Mouse (Mus musculus): ENCODE results near the gene Cwc22. TPM values are rescaled to one million over a fixed set of nuclear protein-coding genes. Genes with fewer than 3 reads are reported as not detected.
A peak's percentile ranks its signal among the peaks of the same experiment; 100 is the strongest.

Gene Cwc22
- polyA plus RNA-seq, 1 experiment from 2014 or later, result 36.1 TPM

- 0 out of 2 replicates have a peak, but pooled peaks cover 4% of the 10 kb centered on the region for H3K4me1 ChIP-seq
- no peaks in the 10 kb centered on the region for H3K36me3 ChIP-seq
- H3K27me3 ChIP-seq, result no peaks in the 10 kb centered on the region
- no peak overlapping the region for H3K27ac ChIP-seq
- no peak for ATAC-seq (ENCODE audit: low FRiP score, low read depth)
- 88% methylated on average over 8 of the region's 8 CpGs for WGBS
- H3K9ac ChIP-seq, result no peak overlapping the region
- 0 out of 2 replicates have a peak, but pooled peaks cover 5% of the 10 kb centered on the region for H3K9me3 ChIP-seq
- H3K4me3 ChIP-seq, result no peak overlapping the region
- no peak overlapping the region for H3K4me2 ChIP-seq (replicated peaks)
These were observed 32.9 kb upstream of the Cwc22 start for GRCm38 (mm10) chr2:77979081-77979480.

DNA sequence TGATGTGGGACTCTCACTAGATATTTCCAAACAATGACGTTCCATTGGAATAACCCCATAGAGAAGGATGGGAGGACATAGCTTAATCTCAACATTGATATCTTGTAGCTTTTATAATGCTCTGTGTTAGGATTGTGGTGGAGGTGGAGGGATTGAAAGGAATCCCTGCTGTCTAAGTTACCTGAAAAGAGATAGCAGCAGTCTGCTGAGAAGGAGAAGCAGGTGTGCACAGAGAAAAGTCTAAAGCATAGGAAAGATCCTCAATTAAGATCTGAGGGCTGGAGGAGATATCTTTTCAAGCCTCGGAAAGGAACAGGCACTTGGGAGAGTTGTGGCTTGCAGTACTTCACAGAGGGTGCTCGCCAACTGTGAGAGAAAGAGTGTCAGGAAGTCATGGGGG lies 32.1 kb upstream of the Cwc22 start:
- Histone ChIP-seq H3K27ac (no peak overlapping the region), H3K4me3 (no peak overlapping the region), H3K4me2 (replicated peaks) (no peak overlapping the region), H3K9ac (no peak overlapping the region), H3K36me3 (no peaks in the 10 kb centered on the region), H3K9me3 (0 out of 2 replicates have a peak, but pooled peaks cover 5% of the 10 kb centered on the region), H3K27me3 (no peaks in the 10 kb centered on the region), H3K4me1 (0 out of 2 replicates have a peak, but pooled peaks cover 4% of the 10 kb centered on the region)
- ATAC-seq (ENCODE audit: low FRiP score, low read depth), result no peak
- WGBS, result 87% methylated on average over 3 of the region's 3 CpGs

GRCm38 (mm10) chr2:77976321-77976920 lies 30.2 kb upstream of the Cwc22 start:
- no peak overlapping the region for H3K27ac ChIP-seq

DNA sequence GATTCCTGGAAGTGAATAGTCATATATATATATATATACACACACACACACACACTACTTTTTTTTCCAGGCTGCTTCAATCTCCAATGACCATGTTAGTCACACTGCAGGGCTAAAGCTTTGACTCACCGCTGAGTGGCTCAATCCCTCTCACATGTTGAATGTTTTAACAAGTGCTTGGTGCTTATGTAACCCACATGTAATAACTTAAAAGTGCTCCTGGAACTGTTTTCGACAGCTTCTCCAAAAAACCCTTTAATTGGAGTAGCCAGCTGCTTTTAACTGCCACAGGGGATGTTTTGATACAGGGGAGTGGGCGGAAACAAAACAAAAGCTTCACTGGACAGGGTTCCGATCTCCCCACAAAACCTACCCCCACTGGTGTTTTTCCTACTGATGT lies 29.4 kb upstream of the Cwc22 start:
- Histone ChIP-seq H3K27ac (no peak overlapping the region), H3K4me2 (replicated peaks) (no peak overlapping the region), H3K27me3 (no peaks in the 10 kb centered on the region), H3K36me3 (no peaks in the 10 kb centered on the region), H3K4me3 (no peak overlapping the region), H3K4me1 (0 out of 2 replicates have a peak, but pooled peaks cover 4% of the 10 kb centered on the region), H3K9ac (no peak overlapping the region), H3K9me3 (no peaks in the 10 kb centered on the region)
- 22% methylated on average over 4 of the region's 4 CpGs for WGBS
- ATAC-seq (ENCODE audit: low FRiP score, low read depth), result peak; percentile 82

More at GRCm38 (mm10) chr2:77976321-77976920, 30.2 kb upstream of the Cwc22 start:
- no peaks in the 10 kb centered on the region for H3K9me3 ChIP-seq
- H3K9ac ChIP-seq, result no peak overlapping the region
- no peak for ATAC-seq (ENCODE audit: low FRiP score, low read depth)
- H3K36me3 ChIP-seq, result no peaks in the 10 kb centered on the region
- H3K4me1 ChIP-seq, result 0 out of 2 replicates have a peak, but pooled peaks cover 4% of the 10 kb centered on the region
- 85% methylated on average over 5 of the region's 5 CpGs for WGBS
- no peak overlapping the region for H3K4me3 ChIP-seq
- H3K4me2 ChIP-seq (replicated peaks), result no peak overlapping the region
- H3K27me3 ChIP-seq, result no peaks in the 10 kb centered on the region

DNA sequence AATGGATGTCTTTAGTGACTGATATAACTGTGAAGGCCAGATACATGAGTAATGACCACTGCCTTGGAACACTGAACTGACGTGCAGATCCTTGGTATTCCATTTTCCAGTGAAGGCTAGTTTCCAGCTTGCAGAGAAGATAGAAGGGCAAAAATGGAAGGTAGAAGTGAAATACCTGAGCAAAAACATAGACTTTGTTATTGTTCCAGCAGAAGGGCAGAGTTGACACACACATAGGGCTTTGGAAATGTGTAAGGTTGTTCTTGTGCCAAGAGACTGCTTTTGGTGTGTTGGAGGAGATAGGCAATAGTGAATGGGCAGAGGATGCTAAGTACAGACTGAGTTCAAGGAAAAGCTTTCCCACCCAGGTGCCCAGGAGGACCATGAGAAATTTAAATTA lies 28.8 kb upstream of the Cwc22 start:
- no peak overlapping the region for H3K27ac ChIP-seq
- H3K27me3 ChIP-seq, result no peaks in the 10 kb centered on the region
- no peaks in the 10 kb centered on the region for H3K36me3 ChIP-seq
- no peaks in the 10 kb centered on the region for H3K9me3 ChIP-seq
- ATAC-seq (ENCODE audit: low FRiP score, low read depth), result no peak
- H3K4me1 ChIP-seq, result 0 out of 2 replicates have a peak, but pooled peaks cover 4% of the 10 kb centered on the region
- 81% methylated on average over 1 of the region's 1 CpGs for WGBS
- no peak overlapping the region for H3K9ac ChIP-seq
- H3K4me2 ChIP-seq (replicated peaks), result no peak overlapping the region
- no peak overlapping the region for H3K4me3 ChIP-seq

GRCm38 (mm10) chr2:77974366-77974765 lies 28.2 kb upstream of the Cwc22 start:
- Histone ChIP-seq H3K4me3 (no peak overlapping the region), H3K36me3 (no peaks in the 10 kb centered on the region), H3K9me3 (no peaks in the 10 kb centered on the region), H3K4me2 (replicated peaks) (no peak overlapping the region), H3K4me1 (0 out of 2 replicates have a peak, but pooled peaks cover 4% of the 10 kb centered on the region), H3K9ac (no peak overlapping the region), H3K27me3 (no peaks in the 10 kb centered on the region), H3K27ac (no peak overlapping the region)
- ATAC-seq (ENCODE audit: low FRiP score, low read depth), result no peak
- WGBS, result 44% methylated on average over 2 of the region's 2 CpGs

- no peak overlapping the region for H3K4me2 ChIP-seq (replicated peaks)
- no peaks in the 10 kb centered on the region for H3K27me3 ChIP-seq
- H3K4me3 ChIP-seq, result no peak overlapping the region
- H3K9ac ChIP-seq, result no peak overlapping the region
- H3K4me1 ChIP-seq, result 0 out of 2 replicates have a peak, but pooled peaks cover 4% of the 10 kb centered on the region
- WGBS, result 82% methylated on average over 2 of the region's 2 CpGs
- no peaks in the 10 kb centered on the region for H3K36me3 ChIP-seq
- no peaks in the 10 kb centered on the region for H3K9me3 ChIP-seq
- no peak overlapping the region for H3K27ac ChIP-seq
- no peak for ATAC-seq (ENCODE audit: low FRiP score, low read depth)
These were observed 27.1 kb upstream of the Cwc22 start for GRCm38 (mm10) chr2:77973296-77973695.

- Histone ChIP-seq H3K27ac (no peak overlapping the region), H3K4me1 (0 out of 2 replicates have a peak, but pooled peaks cover 4% of the 10 kb centered on the region), H3K4me2 (replicated peaks) (no peak overlapping the region), H3K27me3 (no peaks in the 10 kb centered on the region), H3K36me3 (no peaks in the 10 kb centered on the region), H3K9ac (no peak overlapping the region), H3K4me3 (no peak overlapping the region), H3K9me3 (no peaks in the 10 kb centered on the region)
- 89% methylated on average over 2 of the region's 2 CpGs for WGBS
- ATAC-seq (ENCODE audit: low FRiP score, low read depth), result no peak
These were observed 26.4 kb upstream of the Cwc22 start for GRCm38 (mm10) chr2:77972541-77972940.

GRCm38 (mm10) chr2:77971871-77972270 lies 25.7 kb upstream of the Cwc22 start:
- WGBS, result 81% methylated on average over 1 of the region's 1 CpGs
- Histone ChIP-seq H3K9me3 (no peaks in the 10 kb centered on the region), H3K4me3 (no peak overlapping the region), H3K36me3 (no peaks in the 10 kb centered on the region), H3K9ac (no peak overlapping the region), H3K4me1 (0 out of 2 replicates have a peak, but pooled peaks cover 4% of the 10 kb centered on the region), H3K27ac (no peak overlapping the region), H3K27me3 (no peaks in the 10 kb centered on the region), H3K4me2 (replicated peaks) (no peak overlapping the region)
- ATAC-seq (ENCODE audit: low FRiP score, low read depth), result no peak

DNA sequence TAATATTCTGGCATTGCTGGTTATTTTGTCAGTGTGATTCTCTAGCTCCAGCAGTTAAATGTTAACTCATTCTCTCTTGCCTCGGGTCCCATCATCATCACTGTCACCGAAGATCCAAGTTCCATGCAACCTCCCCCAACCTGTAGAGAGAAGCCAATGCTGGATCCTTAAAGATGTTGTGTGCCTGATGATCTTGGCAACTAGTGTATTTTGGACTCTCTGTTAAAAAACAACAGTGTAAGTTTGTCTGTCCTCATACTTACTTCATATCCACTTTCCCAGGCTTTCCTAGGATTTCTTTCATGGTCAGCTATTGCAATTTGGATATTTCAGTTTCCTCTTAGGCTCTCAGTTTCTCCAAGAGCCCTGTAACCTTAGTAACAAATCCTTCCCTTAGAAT lies 25.2 kb upstream of the Cwc22 start:
- no peaks in the 10 kb centered on the region for H3K36me3 ChIP-seq
- WGBS, result 83% methylated on average over 2 of the region's 2 CpGs
- ATAC-seq (ENCODE audit: low FRiP score, low read depth), result no peak
- no peaks in the 10 kb centered on the region for H3K9me3 ChIP-seq
- no peak overlapping the region for H3K9ac ChIP-seq
- H3K4me3 ChIP-seq, result no peak overlapping the region
- H3K4me2 ChIP-seq (replicated peaks), result no peak overlapping the region
- H3K4me1 ChIP-seq, result 0 out of 2 replicates have a peak, but pooled peaks cover 4% of the 10 kb centered on the region
- no peak overlapping the region for H3K27ac ChIP-seq
- H3K27me3 ChIP-seq, result no peaks in the 10 kb centered on the region

DNA sequence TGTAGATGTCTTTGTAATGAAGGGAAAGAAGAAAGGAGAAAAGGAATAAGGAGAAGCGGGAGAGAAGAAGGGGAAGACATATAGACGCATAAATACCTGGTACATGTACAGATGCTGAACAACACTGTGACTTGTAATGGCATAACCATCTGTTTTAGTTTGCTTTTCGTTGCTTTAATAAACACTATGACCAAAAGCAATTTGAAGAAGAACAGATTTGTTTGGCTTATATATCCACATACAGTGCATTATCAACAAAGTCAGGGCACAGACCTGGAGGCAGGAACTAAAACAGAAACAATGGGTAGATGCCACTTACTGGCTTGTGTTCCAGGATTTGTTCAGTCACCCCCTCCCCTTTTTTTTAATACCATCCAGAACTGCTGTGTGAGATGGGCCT lies 24.4 kb upstream of the Cwc22 start:
- no peak overlapping the region for H3K27ac ChIP-seq
- no peak for ATAC-seq (ENCODE audit: low FRiP score, low read depth)
- H3K27me3 ChIP-seq, result no peaks in the 10 kb centered on the region
- H3K4me1 ChIP-seq, result no peaks in the 10 kb centered on the region
- H3K9me3 ChIP-seq, result no peaks in the 10 kb centered on the region
- no peak overlapping the region for H3K4me2 ChIP-seq (replicated peaks)
- H3K36me3 ChIP-seq, result no peaks in the 10 kb centered on the region
- H3K4me3 ChIP-seq, result no peak overlapping the region
- WGBS, result 85% methylated on average over 3 of the region's 3 CpGs
- H3K9ac ChIP-seq, result no peak overlapping the region

DNA sequence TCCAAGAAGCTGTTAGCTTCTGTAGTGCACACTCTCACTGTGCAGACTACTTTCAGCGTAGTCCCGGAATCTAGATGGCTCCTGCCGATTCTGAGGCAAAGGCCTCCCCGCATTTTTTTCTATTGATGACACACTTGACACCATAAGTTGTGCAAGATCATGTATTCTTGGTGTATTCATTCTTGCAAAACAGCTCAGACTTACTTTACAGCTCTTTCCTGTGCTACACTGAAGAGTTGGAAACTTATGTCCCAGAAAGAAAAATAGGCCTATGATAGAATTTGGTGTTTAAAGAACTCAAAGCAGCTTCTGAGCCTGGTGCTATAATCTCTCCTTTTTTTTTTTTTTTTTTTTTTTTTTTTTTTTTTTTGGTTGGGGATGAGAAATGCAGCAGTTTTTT lies 23.8 kb upstream of the Cwc22 start:
- Histone ChIP-seq H3K27me3 (no peaks in the 10 kb centered on the region), H3K4me2 (replicated peaks) (no peak overlapping the region), H3K36me3 (no peaks in the 10 kb centered on the region), H3K9ac (no peak overlapping the region), H3K4me3 (no peak overlapping the region), H3K4me1 (no peaks in the 10 kb centered on the region), H3K9me3 (no peaks in the 10 kb centered on the region), H3K27ac (no peak overlapping the region)
- ATAC-seq (ENCODE audit: low FRiP score, low read depth), result no peak
- WGBS, result 91% methylated on average over 4 of the region's 4 CpGs
